Mouse (Mus musculus): ENCODE data around the gene Cdk19.

GRCm38 (mm10) chr10:40339351-40339964 is at the start of gene Cdk19:
- TF ChIP-seq CTCF (conservative IDR thresholded peaks at IDR 0.05 in 1 of 2, IDR thresholded peaks at IDR 0.05 in 1 of 2; ENCODE audit: low read depth in 2 of 2, low read length in 2 of 2) (no peak), ZMIZ1 (IDR thresholded peaks at IDR 0.05; ENCODE audit: low read depth, low read length) (no peak), SMC3 (IDR thresholded peaks at IDR 0.05; ENCODE audit: low read depth, low read length) (no peak), CHD2 (IDR thresholded peaks at IDR 0.05; ENCODE audit: low read length) (no peak), ZNF384 (IDR thresholded peaks at IDR 0.05; ENCODE audit: low read depth, low read length) (no peak), POLR2A (IDR thresholded peaks at IDR 0.05; ENCODE audit: low read depth, low read length) (no peak), JUND (conservative IDR thresholded peaks at IDR 0.05; ENCODE audit: low read depth, low read length) (no peak), NRF1 (IDR thresholded peaks at IDR 0.05; ENCODE audit: low read depth, low read length) (no peak), MXI1 (IDR thresholded peaks at IDR 0.05; ENCODE audit: low read depth, low read length) (no peak), TBP (conservative IDR thresholded peaks at IDR 0.05; ENCODE audit: low read depth, low read length) (no peak), SIN3A (IDR thresholded peaks at IDR 0.05; ENCODE audit: low read length) (no peak), MAX (IDR thresholded peaks at IDR 0.05; ENCODE audit: low read length) (no peak)

Data from CH12.LX (cell line).